Comparison of ENCODE assay signal across 12 mouse cellular contexts in genomic region chr4:154503260-154503829, GRCm38 (mm10).
DNase-seq lines count a peak whose midpoint lies in the region; ATAC-seq lines count a peak whose summit lies in the region.
"Had no signal": no experiment of that assay in that cellular context is flagged by ENCODE, and none has a peak within 500 bp of the region (broad histone marks: within the 10 kb centered on the region; RNA-seq: fewer than 3 reads in every experiment).

No protein-coding gene starts in this region.

- H3K27me3 ChIP-seq in midbrain, embryonic 10.5 days (ENCODE audit: low read depth, poor library complexity, severe bottlenecking): peaks cover 100% of the 10 kb centered on the region
- peaks cover 21% of the 10 kb centered on the region for H3K27me3 ChIP-seq in midbrain, embryonic 15.5 days (replicated peaks)
- H3K27me3 ChIP-seq in forebrain, embryonic 10.5 days (ENCODE audit: poor library complexity, severe bottlenecking): peaks cover 95% of the 10 kb centered on the region
- peaks cover 50% of the 10 kb centered on the region; the same call in 1 of the 2 replicates for H3K27me3 ChIP-seq in hindbrain, embryonic 14.5 days (ENCODE audit: control insufficient read depth, insufficient read depth, low read length)
- H3K27me3 ChIP-seq in neural tube, embryonic 15.5 days (replicated peaks): peaks cover 83% of the 10 kb centered on the region
- H3K27me3 ChIP-seq: intestine, embryonic 15.5 days had no signal

- no peaks in the 10 kb centered on the region for H3K36me3 ChIP-seq in midbrain, embryonic 10.5 days
- H3K36me3 ChIP-seq in midbrain, embryonic 15.5 days (replicated peaks): no peaks in the 10 kb centered on the region
- no peaks in the 10 kb centered on the region for H3K36me3 ChIP-seq in forebrain, embryonic 10.5 days (replicated peaks)
- no peaks in the 10 kb centered on the region for H3K36me3 ChIP-seq in hindbrain, embryonic 14.5 days (replicated peaks; ENCODE audit: control insufficient read depth, insufficient read depth)
- H3K36me3 ChIP-seq in neural tube, embryonic 15.5 days: no peaks in the 10 kb centered on the region
- H3K36me3 ChIP-seq: intestine, embryonic 15.5 days; limb, embryonic 15.5 days had no signal

- H3K4me1 ChIP-seq in midbrain, embryonic 10.5 days: peaks cover 97% of the 10 kb centered on the region
- peaks cover 60% of the 10 kb centered on the region for H3K4me1 ChIP-seq in midbrain, embryonic 15.5 days
- peaks cover 100% of the 10 kb centered on the region for H3K4me1 ChIP-seq in forebrain, embryonic 10.5 days
- peaks cover 61% of the 10 kb centered on the region for H3K4me1 ChIP-seq in hindbrain, embryonic 14.5 days (replicated peaks; ENCODE audit: control insufficient read depth, insufficient read depth, low read length)
- peaks cover 66% of the 10 kb centered on the region for H3K4me1 ChIP-seq in neural tube, embryonic 15.5 days

- H3K9ac ChIP-seq in midbrain, embryonic 15.5 days: no peak overlapping the region
- no peak overlapping the region for H3K9ac ChIP-seq in hindbrain, embryonic 14.5 days
- H3K9ac ChIP-seq in neural tube, embryonic 15.5 days (replicated peaks): no peak overlapping the region
- H3K9ac ChIP-seq: intestine, embryonic 15.5 days; limb, embryonic 15.5 days had no signal

- no peak overlapping the region for H3K4me3 ChIP-seq in midbrain, embryonic 10.5 days
- H3K4me3 ChIP-seq in midbrain, embryonic 15.5 days: no peak overlapping the region
- 0 out of 2 replicates have a peak overlapping the region, but pooled peaks have one; percentile 10 for H3K4me3 ChIP-seq in forebrain, embryonic 10.5 days
- H3K4me3 ChIP-seq in hindbrain, embryonic 14.5 days (replicated peaks; ENCODE audit: low read length): no peak overlapping the region
- no peak overlapping the region for H3K4me3 ChIP-seq in neural tube, embryonic 15.5 days (replicated peaks)
- H3K4me3 ChIP-seq: intestine, embryonic 15.5 days; limb, embryonic 15.5 days had no signal

- peak overlapping the region; percentile 56; the same call in 1 of the 2 replicates for H3K27ac ChIP-seq in midbrain, embryonic 10.5 days (replicated peaks)
- no peak overlapping the region for H3K27ac ChIP-seq in midbrain, embryonic 15.5 days
- peak overlapping the region; percentile 83 for H3K27ac ChIP-seq in forebrain, embryonic 10.5 days
- peak overlapping the region; percentile 41; the same call in 1 of the 2 replicates for H3K27ac ChIP-seq in hindbrain, embryonic 14.5 days
- no peak overlapping the region for H3K27ac ChIP-seq in neural tube, embryonic 15.5 days (replicated peaks)
- H3K27ac ChIP-seq: intestine, embryonic 15.5 days; limb, embryonic 15.5 days had no signal

- no peak for DNase-seq in midbrain, embryonic 10.5 days (ENCODE audit: low spot score)
- DNase-seq in forebrain, embryonic 10.5 days (ENCODE audit: extremely low spot score, low spot score): no peak
- peak; percentile 55 for DNase-seq in hindbrain, embryonic 14.5 days (ENCODE audit: low spot score)
- DNase-seq in cerebellum, adult 9-10 months: no peak
- DNase-seq in spleen, postnatal 14 days (ENCODE audit: low spot score in 2 of 2): no peak
- DNase-seq in lung, postnatal 25 days (ENCODE audit: low spot score): no peak
- DNase-seq: layer of hippocampus, adult 9-11 months; lung, postnatal 36 days had no signal

- WGBS in midbrain, embryonic 10.5 days: 78% methylated on average over 21 of the region's 21 CpGs
- WGBS in midbrain, embryonic 15.5 days: 38% methylated on average over 21 of the region's 21 CpGs
- 51% methylated on average over 21 of the region's 21 CpGs for WGBS in forebrain, embryonic 10.5 days
- 19% methylated on average over 21 of the region's 21 CpGs for WGBS in hindbrain, embryonic 14.5 days
- 11% methylated on average over 21 of the region's 21 CpGs for WGBS in neural tube, embryonic 15.5 days

- no peaks in the 10 kb centered on the region for H3K9me3 ChIP-seq in midbrain, embryonic 10.5 days (replicated peaks)
- no peaks in the 10 kb centered on the region for H3K9me3 ChIP-seq in midbrain, embryonic 15.5 days
- H3K9me3 ChIP-seq in forebrain, embryonic 10.5 days: no peaks in the 10 kb centered on the region
- H3K9me3 ChIP-seq in hindbrain, embryonic 14.5 days (ENCODE audit: control insufficient read depth, low read length): no peaks in the 10 kb centered on the region
- no peaks in the 10 kb centered on the region for H3K9me3 ChIP-seq in neural tube, embryonic 15.5 days (replicated peaks)
- H3K9me3 ChIP-seq: intestine, embryonic 15.5 days; limb, embryonic 15.5 days had no signal

- ATAC-seq in midbrain, embryonic 15.5 days (replicated peaks): no peak
- peak; percentile 26; the same call in 1 of the 2 replicates for ATAC-seq in hindbrain, embryonic 14.5 days (ENCODE audit: low FRiP score)
- no peak for ATAC-seq in neural tube, embryonic 15.5 days (ENCODE audit: low FRiP score)

- H3K4me2 ChIP-seq in midbrain, embryonic 15.5 days: no peak overlapping the region
- peak overlapping the region; percentile 25; the same call in 1 of the 2 replicates for H3K4me2 ChIP-seq in hindbrain, embryonic 14.5 days (replicated peaks)
- H3K4me2 ChIP-seq in neural tube, embryonic 15.5 days: peak overlapping the region; percentile 16; the same call in 1 of the 2 replicates
- H3K4me2 ChIP-seq: limb, embryonic 15.5 days had no signal

Comparison
In these comparisons a context has a peak if more than half of its experiments do, and no peak if none do; other contexts are left out.
1. H3K27ac ChIP-seq: peak in midbrain, embryonic 10.5 days (single experiment), forebrain, embryonic 10.5 days (single experiment) and hindbrain, embryonic 14.5 days (single experiment); none in midbrain, embryonic 15.5 days (single experiment) and neural tube, embryonic 15.5 days (single experiment).